Mouse (Mus musculus): Measurements from ENCODE around the gene Cpne7. TPM values are rescaled to one million over a fixed set of nuclear protein-coding genes. Genes with fewer than 3 reads are reported as not detected.

Cpne7 gene
- polyA plus RNA-seq, 1 experiment: 1.1 TPM

- Histone ChIP-seq H3K4me1 (ENCODE audit: control insufficient read depth, insufficient read depth, low read length) (peaks cover 15% of the 10 kb centered on the region), H3K4me3 (ENCODE audit: control insufficient read depth, low read depth, low read length) (no peak overlapping the region), H3K36me3 (ENCODE audit: control insufficient read depth, insufficient read depth, low read length) (no peaks in the 10 kb centered on the region), H3K27me3 (ENCODE audit: control insufficient read depth, insufficient read depth, low read length) (no peaks in the 10 kb centered on the region), H3K27ac (ENCODE audit: control insufficient read depth, insufficient read depth, low read depth, low read length) (no peak overlapping the region)
- TF ChIP-seq POLR2A (IDR thresholded peaks at IDR 0.05; ENCODE audit: control insufficient read depth, low read depth, low read length) (no peak), CTCF (IDR thresholded peaks at IDR 0.05; ENCODE audit: control insufficient read depth, insufficient read depth, insufficient replicate concordance, low read depth, low read length) (peak; percentile 71; the same call in 1 of the 2 replicates)
Observed at GRCm38 (mm10) chr8:123132953-123133352, 15.8 kb downstream of the Cpne7 start.

- no peak for TF ChIP-seq CTCF (IDR thresholded peaks at IDR 0.05; ENCODE audit: control insufficient read depth, insufficient read depth, insufficient replicate concordance, low read depth, low read length)
- TF ChIP-seq POLR2A (IDR thresholded peaks at IDR 0.05; ENCODE audit: control insufficient read depth, low read depth, low read length): no peak
- Histone ChIP-seq H3K27me3 (ENCODE audit: control insufficient read depth, insufficient read depth, low read length) (no peaks in the 10 kb centered on the region), H3K4me3 (ENCODE audit: control insufficient read depth, low read depth, low read length) (peak overlapping the region; percentile 80), H3K4me1 (ENCODE audit: control insufficient read depth, insufficient read depth, low read length) (peaks cover 15% of the 10 kb centered on the region), H3K36me3 (ENCODE audit: control insufficient read depth, insufficient read depth, low read length) (no peaks in the 10 kb centered on the region), H3K27ac (ENCODE audit: control insufficient read depth, insufficient read depth, low read depth, low read length) (no peak overlapping the region)
Observed at GRCm38 (mm10) chr8:123134149-123134713, 17.1 kb downstream of the Cpne7 start.

- Histone ChIP-seq H3K36me3 (ENCODE audit: control insufficient read depth, insufficient read depth, low read length) (no peaks in the 10 kb centered on the region), H3K4me1 (ENCODE audit: control insufficient read depth, insufficient read depth, low read length) (peaks cover 15% of the 10 kb centered on the region), H3K27me3 (ENCODE audit: control insufficient read depth, insufficient read depth, low read length) (no peaks in the 10 kb centered on the region), H3K4me3 (ENCODE audit: control insufficient read depth, low read depth, low read length) (peak overlapping the region; percentile 80), H3K27ac (ENCODE audit: control insufficient read depth, insufficient read depth, low read depth, low read length) (no peak overlapping the region)
- TF ChIP-seq CTCF (IDR thresholded peaks at IDR 0.05; ENCODE audit: control insufficient read depth, insufficient read depth, insufficient replicate concordance, low read depth, low read length) (no peak), POLR2A (IDR thresholded peaks at IDR 0.05; ENCODE audit: control insufficient read depth, low read depth, low read length) (no peak)
Observed at GRCm38 (mm10) chr8:123135406-123135805, 18.2 kb downstream of the Cpne7 start.

- TF ChIP-seq CTCF (IDR thresholded peaks at IDR 0.05; ENCODE audit: control insufficient read depth, insufficient read depth, insufficient replicate concordance, low read depth, low read length): no peak
- TF ChIP-seq POLR2A (IDR thresholded peaks at IDR 0.05; ENCODE audit: control insufficient read depth, low read depth, low read length): no peak
- Histone ChIP-seq H3K36me3 (ENCODE audit: control insufficient read depth, insufficient read depth, low read length) (no peaks in the 10 kb centered on the region), H3K27me3 (ENCODE audit: control insufficient read depth, insufficient read depth, low read length) (no peaks in the 10 kb centered on the region), H3K27ac (ENCODE audit: control insufficient read depth, insufficient read depth, low read depth, low read length) (no peak overlapping the region), H3K4me1 (ENCODE audit: control insufficient read depth, insufficient read depth, low read length) (peaks cover 15% of the 10 kb centered on the region), H3K4me3 (ENCODE audit: control insufficient read depth, low read depth, low read length) (peak overlapping the region; percentile 72)
Observed at GRCm38 (mm10) chr8:123135806-123136205, 18.6 kb downstream of the Cpne7 start.

- Histone ChIP-seq H3K4me3 (ENCODE audit: control insufficient read depth, low read depth, low read length) (peak overlapping the region; percentile 73), H3K36me3 (ENCODE audit: control insufficient read depth, insufficient read depth, low read length) (no peaks in the 10 kb centered on the region), H3K27me3 (ENCODE audit: control insufficient read depth, insufficient read depth, low read length) (no peaks in the 10 kb centered on the region), H3K27ac (ENCODE audit: control insufficient read depth, insufficient read depth, low read depth, low read length) (no peak overlapping the region), H3K4me1 (ENCODE audit: control insufficient read depth, insufficient read depth, low read length) (peaks cover 15% of the 10 kb centered on the region)
- TF ChIP-seq POLR2A (IDR thresholded peaks at IDR 0.05; ENCODE audit: control insufficient read depth, low read depth, low read length) (no peak), CTCF (IDR thresholded peaks at IDR 0.05; ENCODE audit: control insufficient read depth, insufficient read depth, insufficient replicate concordance, low read depth, low read length) (no peak)
Observed at GRCm38 (mm10) chr8:123136287-123136686, 19.1 kb downstream of the Cpne7 start.

DNA sequence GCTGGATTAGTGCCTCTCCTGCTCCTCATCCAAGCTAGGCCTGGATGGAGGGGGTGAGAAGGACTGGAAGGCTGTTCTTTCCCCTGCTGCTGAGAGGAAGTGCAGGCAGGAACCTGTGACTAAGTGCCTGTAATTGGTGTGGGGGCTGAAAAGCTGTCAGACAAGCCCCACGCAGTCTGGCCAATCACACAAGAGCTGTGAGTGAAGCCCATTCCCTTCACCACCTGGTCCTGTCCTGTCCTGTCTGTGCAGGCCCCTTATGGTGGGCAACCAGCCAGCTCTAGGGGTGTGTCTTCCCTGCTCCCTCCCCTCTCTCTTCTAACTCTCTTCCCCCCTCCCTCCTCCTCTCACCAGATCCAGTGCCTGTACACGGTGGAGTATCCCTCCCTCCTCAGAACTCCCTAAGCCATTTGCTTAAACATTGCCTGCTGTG lies 20.5 kb downstream of the Cpne7 start:
- Histone ChIP-seq H3K27me3 (ENCODE audit: control insufficient read depth, insufficient read depth, low read length) (no peaks in the 10 kb centered on the region), H3K36me3 (ENCODE audit: control insufficient read depth, insufficient read depth, low read length) (no peaks in the 10 kb centered on the region), H3K27ac (ENCODE audit: control insufficient read depth, insufficient read depth, low read depth, low read length) (no peak overlapping the region), H3K4me1 (ENCODE audit: control insufficient read depth, insufficient read depth, low read length) (peaks cover 18% of the 10 kb centered on the region), H3K4me3 (ENCODE audit: control insufficient read depth, low read depth, low read length) (peak overlapping the region; percentile 3; the same call in 1 of the 2 replicates)
- TF ChIP-seq CTCF (IDR thresholded peaks at IDR 0.05; ENCODE audit: control insufficient read depth, insufficient read depth, insufficient replicate concordance, low read depth, low read length) (no peak), POLR2A (IDR thresholded peaks at IDR 0.05; ENCODE audit: control insufficient read depth, low read depth, low read length) (no peak)

DNA sequence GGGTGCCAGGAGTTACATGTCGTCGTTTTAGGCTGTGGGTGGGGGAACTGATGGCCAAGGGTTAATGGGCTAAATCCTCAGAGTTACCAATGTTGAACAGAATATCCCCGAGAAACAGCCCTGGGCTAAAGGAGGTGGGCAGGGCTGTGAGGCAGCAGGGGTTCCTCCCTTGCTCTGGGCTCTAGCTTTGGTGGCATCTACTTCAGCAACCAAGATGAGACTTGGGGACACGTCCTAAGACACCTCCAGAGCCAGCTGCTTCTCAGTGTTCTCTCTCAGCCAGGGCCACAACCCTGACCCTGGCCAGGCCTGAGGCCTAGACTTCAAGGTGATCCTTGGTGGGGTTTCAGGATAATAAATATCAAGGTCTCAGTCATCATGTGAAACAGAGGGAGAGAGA lies 21.6 kb downstream of the Cpne7 start:
- no peak overlapping the region for H3K4me3 ChIP-seq (ENCODE audit: control insufficient read depth, low read depth, low read length)
- H3K4me1 ChIP-seq (ENCODE audit: control insufficient read depth, insufficient read depth, low read length): peaks cover 17% of the 10 kb centered on the region
- H3K27ac ChIP-seq (ENCODE audit: control insufficient read depth, insufficient read depth, low read depth, low read length): no peak overlapping the region
- no peaks in the 10 kb centered on the region for H3K36me3 ChIP-seq (ENCODE audit: control insufficient read depth, insufficient read depth, low read length)
- H3K27me3 ChIP-seq (ENCODE audit: control insufficient read depth, insufficient read depth, low read length): no peaks in the 10 kb centered on the region
- TF ChIP-seq CTCF (IDR thresholded peaks at IDR 0.05; ENCODE audit: control insufficient read depth, insufficient read depth, insufficient replicate concordance, low read depth, low read length): no peak
- no peak for TF ChIP-seq POLR2A (IDR thresholded peaks at IDR 0.05; ENCODE audit: control insufficient read depth, low read depth, low read length)

Data from testis, adult 2 months (tissue).